Mouse (Mus musculus) neural tube, embryonic 15.5 days (tissue): ENCODE results near the gene Bst1. TPM values are rescaled to one million over a fixed set of nuclear protein-coding genes. Genes with fewer than 3 reads are reported as not detected.

Experiments used
- ATAC-seq: fragments of 200-750 bp; cut with Nextera tagmentation; 2 replicates; pipeline ENCODE4 v1.8.0; 2017; ENCODE audit warnings: mild to moderate bottlenecking, moderate TSS enrichment, moderate library complexity; ENCODE audit not compliant: low FRiP score
- H3K27ac ChIP-seq: fragments of 300-500 bp; sonication (generic); replicated peaks from 2 replicates; pipeline ENCODE4 v1.5.1; 2015; ENCODE audit warnings: mild to moderate bottlenecking, inconsistent platforms
- H3K27me3 ChIP-seq: fragments of 300-500 bp; sonication (generic); replicated peaks from 2 replicates; pipeline ENCODE4 v1.6.1; 2015; ENCODE audit warnings: inconsistent platforms
- H3K36me3 ChIP-seq: fragments of 300-500 bp; sonication (generic); 2 replicates; pipeline ENCODE4 v1.6.1; 2015; ENCODE audit warnings: inconsistent platforms
- H3K4me1 ChIP-seq: fragments of 300-500 bp; sonication (generic); 2 replicates; pipeline ENCODE4 v1.6.1; 2015; ENCODE audit warnings: inconsistent platforms
- H3K4me2 ChIP-seq: fragments of 300-500 bp; sonication (generic); 2 replicates; pipeline ENCODE4 v1.6.1; 2015; ENCODE audit warnings: inconsistent platforms, mild to moderate bottlenecking, moderate library complexity
- H3K4me3 ChIP-seq: fragments of 300-500 bp; sonication (generic); replicated peaks from 2 replicates; pipeline ENCODE4 v1.5.1; 2015; ENCODE audit warnings: mild to moderate bottlenecking, inconsistent platforms
- H3K9ac ChIP-seq: fragments of 300-500 bp; sonication (generic); replicated peaks from 2 replicates; pipeline ENCODE4 v1.6.1; 2015; ENCODE audit warnings: mild to moderate bottlenecking, inconsistent platforms
- H3K9me3 ChIP-seq: fragments of 300-500 bp; sonication (generic); replicated peaks from 2 replicates; pipeline ENCODE4 v1.6.1; 2016; ENCODE audit warnings: inconsistent platforms
- WGBS: fragments of 180-500 bp; shearing (Covaris S2); methylation state at CpG from one replicate; pipeline ENCODE4 v1.1.7; 2015; ENCODE audit warnings: mixed read lengths; 5-methylcytosine and 5-hydroxymethylcytosine counted together
- polyA plus RNA-seq: library from polyadenylated mRNA; unstranded; fragments of >200 nt; fragmentation: Nextera tagmentation; extraction: Ambion mirVana; gene quantifications from 2 replicates; pipeline ENCODE4 v1.2.1, GENCODE M21; 2015

Bst1 gene
- polyA plus RNA-seq, 1 experiment from 2014 or later, result 0.55 TPM

- no peaks in the 10 kb centered on the region for H3K36me3 ChIP-seq
- no peak for ATAC-seq
- no peak overlapping the region for H3K27ac ChIP-seq
- no peak overlapping the region for H3K4me2 ChIP-seq
- no peak overlapping the region for H3K9ac ChIP-seq
- no peaks in the 10 kb centered on the region for H3K9me3 ChIP-seq
- H3K4me1 ChIP-seq, result no peaks in the 10 kb centered on the region
- no peaks in the 10 kb centered on the region for H3K27me3 ChIP-seq
- WGBS, result 83% methylated on average over 5 of the region's 5 CpGs
- H3K4me3 ChIP-seq, result no peak overlapping the region
Observed at GRCm38 (mm10) chr5:43845083-43845482, 26.4 kb downstream of the Bst1 start.

- ATAC-seq, result no peak
- H3K27ac ChIP-seq, result no peak overlapping the region
- no peaks in the 10 kb centered on the region for H3K9me3 ChIP-seq
- H3K4me2 ChIP-seq, result no peak overlapping the region
- H3K9ac ChIP-seq, result no peak overlapping the region
- WGBS, result 83% methylated on average over 1 of the region's 1 CpGs
- H3K4me1 ChIP-seq, result no peaks in the 10 kb centered on the region
- H3K36me3 ChIP-seq, result no peaks in the 10 kb centered on the region
- H3K27me3 ChIP-seq, result no peaks in the 10 kb centered on the region
- H3K4me3 ChIP-seq, result no peak overlapping the region
Observed at GRCm38 (mm10) chr5:43845646-43846045, 27.0 kb downstream of the Bst1 start.

DNA sequence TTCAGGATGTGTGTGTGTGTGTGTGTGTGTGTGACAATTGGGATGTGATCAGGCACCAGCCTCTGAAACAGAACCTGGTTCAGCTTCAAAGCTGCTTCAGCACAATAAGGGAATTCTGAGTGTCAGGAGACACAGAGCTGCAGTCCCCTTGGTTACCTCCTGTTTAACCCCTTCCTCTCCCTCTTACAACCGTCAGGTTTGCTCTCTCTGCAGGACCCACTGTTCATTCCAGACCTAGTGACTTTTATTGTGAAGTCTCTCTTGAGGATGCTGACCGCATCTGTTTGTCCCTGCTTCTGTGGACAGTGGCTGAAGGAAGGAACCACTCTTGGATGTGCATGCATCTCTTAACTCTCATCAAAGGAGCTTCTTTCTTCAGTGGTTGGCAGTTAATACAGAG is 27.5 kb downstream of the Bst1 start:
- no peaks in the 10 kb centered on the region for H3K4me1 ChIP-seq
- ATAC-seq, result no peak
- no peak overlapping the region for H3K27ac ChIP-seq
- no peaks in the 10 kb centered on the region for H3K27me3 ChIP-seq
- H3K9ac ChIP-seq, result no peak overlapping the region
- no peaks in the 10 kb centered on the region for H3K9me3 ChIP-seq
- WGBS, result 21% methylated on average over 2 of the region's 2 CpGs
- H3K36me3 ChIP-seq, result no peaks in the 10 kb centered on the region
- H3K4me2 ChIP-seq, result no peak overlapping the region
- H3K4me3 ChIP-seq, result no peak overlapping the region

GRCm38 (mm10) chr5:43847555-43847954 is 28.9 kb downstream of the Bst1 start:
- Histone ChIP-seq H3K36me3 (no peaks in the 10 kb centered on the region), H3K4me3 (no peak overlapping the region), H3K4me1 (no peaks in the 10 kb centered on the region), H3K9me3 (no peaks in the 10 kb centered on the region), H3K4me2 (no peak overlapping the region), H3K27ac (no peak overlapping the region), H3K27me3 (no peaks in the 10 kb centered on the region), H3K9ac (no peak overlapping the region)
- no peak for ATAC-seq

DNA sequence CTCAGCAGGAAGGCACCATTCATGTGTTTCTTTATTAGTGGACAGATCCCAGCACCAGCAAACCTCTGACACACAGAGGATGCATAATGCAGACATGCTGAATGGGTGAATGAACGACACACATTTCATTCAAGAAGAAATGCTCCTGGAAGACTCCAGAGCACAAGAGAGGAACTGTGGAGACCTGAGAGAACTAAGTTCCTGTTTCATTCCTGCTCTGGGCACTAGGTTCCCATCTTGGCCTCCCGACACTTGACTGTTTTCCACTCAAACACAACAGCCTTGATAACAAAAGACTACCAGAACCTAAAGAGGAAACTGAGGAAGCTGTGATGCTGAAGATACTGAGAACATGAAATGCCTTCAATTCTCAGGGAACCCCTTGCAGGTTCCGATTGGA is 29.6 kb downstream of the Bst1 start:
- WGBS, result 87% methylated on average over 3 of the region's 3 CpGs

GRCm38 (mm10) chr5:43853096-43853867 is 34.6 kb downstream of the Bst1 start:
- no peaks in the 10 kb centered on the region for H3K36me3 ChIP-seq
- H3K4me1 ChIP-seq, result no peaks in the 10 kb centered on the region
- no peaks in the 10 kb centered on the region for H3K27me3 ChIP-seq
- WGBS, result 85% methylated on average over 11 of the region's 11 CpGs
- ATAC-seq, result no peak
- no peak overlapping the region for H3K4me3 ChIP-seq
- H3K9ac ChIP-seq, result no peak overlapping the region
- no peak overlapping the region for H3K4me2 ChIP-seq
- no peaks in the 10 kb centered on the region for H3K9me3 ChIP-seq
- no peak overlapping the region for H3K27ac ChIP-seq

More for the DNA sequence above, 29.6 kb downstream of the Bst1 start:
- Histone ChIP-seq H3K4me3 (no peak overlapping the region), H3K9me3 (no peaks in the 10 kb centered on the region), H3K4me2 (no peak overlapping the region), H3K9ac (no peak overlapping the region), H3K27ac (no peak overlapping the region), H3K4me1 (no peaks in the 10 kb centered on the region), H3K27me3 (no peaks in the 10 kb centered on the region), H3K36me3 (no peaks in the 10 kb centered on the region)
- no peak for ATAC-seq

DNA sequence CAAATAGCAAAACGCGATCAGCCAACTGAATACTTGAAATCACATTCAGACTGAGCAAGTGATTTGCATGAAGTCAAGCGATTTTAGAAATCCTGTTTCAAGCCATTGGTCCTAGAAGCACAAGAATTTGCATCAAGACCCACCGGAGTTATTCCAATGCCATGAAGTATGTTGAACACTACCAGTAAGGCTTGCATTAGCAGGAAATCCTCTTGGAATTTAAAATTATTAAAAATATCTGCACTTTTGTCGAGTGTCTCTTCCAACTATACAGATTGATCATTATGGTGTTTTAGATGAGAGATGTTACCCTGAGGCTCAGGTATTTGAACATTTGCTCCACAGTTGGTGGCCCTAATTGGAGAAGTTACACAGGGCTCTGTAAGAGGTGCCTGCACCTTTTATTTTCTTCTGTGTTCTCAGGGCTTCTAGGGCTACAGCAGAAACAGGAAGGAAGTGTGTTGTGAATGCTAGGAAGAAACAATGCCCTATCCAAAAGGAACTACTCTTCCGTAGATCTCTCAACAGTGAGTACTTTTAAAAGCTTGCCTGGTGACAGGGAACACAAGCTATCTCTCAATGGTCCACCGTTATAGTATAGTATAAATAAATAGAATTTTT is 35.3 kb downstream of the Bst1 start:
- Histone ChIP-seq H3K27ac (no peak overlapping the region), H3K4me2 (no peak overlapping the region), H3K4me1 (no peaks in the 10 kb centered on the region), H3K9me3 (no peaks in the 10 kb centered on the region), H3K4me3 (no peak overlapping the region), H3K36me3 (no peaks in the 10 kb centered on the region), H3K9ac (no peak overlapping the region), H3K27me3 (no peaks in the 10 kb centered on the region)
- 88% methylated on average over 7 of the region's 7 CpGs for WGBS
- ATAC-seq, result no peak

- Histone ChIP-seq H3K4me1 (no peaks in the 10 kb centered on the region), H3K27me3 (no peaks in the 10 kb centered on the region), H3K9me3 (no peaks in the 10 kb centered on the region), H3K4me2 (no peak overlapping the region), H3K4me3 (no peak overlapping the region), H3K27ac (no peak overlapping the region), H3K9ac (no peak overlapping the region), H3K36me3 (no peaks in the 10 kb centered on the region)
- ATAC-seq, result no peak
- WGBS, result 88% methylated on average over 2 of the region's 2 CpGs
Observed at GRCm38 (mm10) chr5:43855769-43856168, 37.1 kb downstream of the Bst1 start.

DNA sequence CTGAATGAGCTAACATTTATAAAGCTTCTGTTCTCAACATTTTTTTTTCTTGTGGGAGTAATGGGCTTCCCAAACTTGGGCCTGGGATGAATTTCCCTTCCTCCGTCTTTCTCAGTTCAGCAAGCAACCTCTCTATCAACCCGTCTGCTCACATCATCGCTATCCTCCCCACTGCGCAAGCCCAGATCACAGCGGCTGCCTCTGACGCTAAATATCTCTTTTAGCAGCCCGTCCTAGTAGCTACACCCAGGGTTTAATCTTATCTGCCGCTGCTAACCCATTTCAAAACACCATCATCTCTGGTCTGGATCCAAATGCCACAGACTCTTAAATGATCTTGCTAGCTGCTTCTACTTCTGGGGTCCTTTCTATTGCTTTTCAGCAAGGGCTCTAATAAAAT is 41.0 kb downstream of the Bst1 start:
- Histone ChIP-seq H3K9ac (no peak overlapping the region), H3K27me3 (no peaks in the 10 kb centered on the region), H3K9me3 (no peaks in the 10 kb centered on the region), H3K4me1 (no peaks in the 10 kb centered on the region), H3K36me3 (no peaks in the 10 kb centered on the region), H3K4me2 (no peak overlapping the region), H3K4me3 (no peak overlapping the region), H3K27ac (no peak overlapping the region)
- ATAC-seq, result no peak
- 90% methylated on average over 8 of the region's 8 CpGs for WGBS

DNA sequence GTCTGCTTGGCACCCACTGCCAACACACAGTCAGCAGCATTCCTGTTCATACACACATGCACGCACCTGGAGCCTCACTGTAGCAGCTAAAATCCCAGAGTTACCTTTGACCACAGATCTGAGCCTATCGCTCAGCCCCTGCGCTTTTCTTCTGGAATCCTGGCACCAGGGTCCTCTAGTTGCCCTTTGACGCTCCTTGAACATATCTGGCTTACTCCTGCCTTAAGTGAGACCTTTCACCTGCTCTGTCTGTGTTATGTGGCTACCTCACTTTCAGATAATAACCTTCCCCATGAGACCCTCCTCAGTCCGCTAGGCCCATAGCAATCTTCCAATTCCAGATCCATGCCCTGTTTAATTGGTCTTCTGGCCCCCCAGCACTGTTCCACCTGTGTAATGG is 41.4 kb downstream of the Bst1 start:
- H3K4me3 ChIP-seq, result no peak overlapping the region
- H3K36me3 ChIP-seq, result no peaks in the 10 kb centered on the region
- H3K9me3 ChIP-seq, result no peaks in the 10 kb centered on the region
- H3K27me3 ChIP-seq, result no peaks in the 10 kb centered on the region
- ATAC-seq, result no peak
- H3K4me2 ChIP-seq, result no peak overlapping the region
- H3K9ac ChIP-seq, result no peak overlapping the region
- no peak overlapping the region for H3K27ac ChIP-seq
- H3K4me1 ChIP-seq, result no peaks in the 10 kb centered on the region
- 89% methylated on average over 5 of the region's 5 CpGs for WGBS

DNA sequence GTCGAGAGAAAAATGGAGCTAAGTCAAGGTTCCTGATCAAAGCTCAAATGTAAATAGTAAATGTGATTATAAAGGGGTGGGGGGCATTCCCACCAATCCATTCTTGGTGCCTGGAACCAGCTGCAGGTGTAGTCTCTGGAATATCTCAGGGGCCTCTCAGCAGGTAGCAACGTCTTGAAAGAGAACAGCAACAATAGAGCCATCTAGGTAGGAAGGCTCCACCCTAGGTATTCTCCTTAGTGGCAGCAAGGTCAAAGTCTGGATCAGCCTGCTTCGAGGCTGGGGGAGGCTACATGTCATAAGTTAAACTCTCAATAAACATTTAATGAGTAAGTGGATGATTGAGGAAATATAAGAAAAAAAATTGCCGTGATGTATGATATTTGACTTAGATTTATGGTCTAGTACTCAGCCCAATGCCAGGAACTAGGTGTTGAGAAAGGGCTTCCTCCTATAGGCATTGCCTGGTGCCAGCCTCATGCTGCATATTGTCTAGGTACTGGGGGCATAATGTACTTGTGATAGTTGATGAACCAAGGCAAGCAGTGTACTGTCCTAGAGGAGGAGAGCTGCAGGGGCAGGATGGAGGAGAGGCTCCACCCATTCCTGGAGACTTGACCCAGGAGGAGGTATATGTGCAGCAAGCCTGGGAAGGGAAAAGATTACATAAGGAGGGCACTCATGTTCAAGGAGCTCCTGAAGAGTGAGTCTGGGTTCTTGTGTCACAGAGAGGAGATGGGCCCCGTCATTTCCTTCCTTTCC is 42.2 kb downstream of the Bst1 start:
- no peaks in the 10 kb centered on the region for H3K4me1 ChIP-seq
- H3K36me3 ChIP-seq, result no peaks in the 10 kb centered on the region
- H3K4me3 ChIP-seq, result no peak overlapping the region
- H3K27me3 ChIP-seq, result no peaks in the 10 kb centered on the region
- no peak overlapping the region for H3K4me2 ChIP-seq
- no peak overlapping the region for H3K27ac ChIP-seq
- no peak for ATAC-seq
- H3K9me3 ChIP-seq, result no peaks in the 10 kb centered on the region
- H3K9ac ChIP-seq, result no peak overlapping the region
- 78% methylated on average over 5 of the region's 5 CpGs for WGBS

DNA sequence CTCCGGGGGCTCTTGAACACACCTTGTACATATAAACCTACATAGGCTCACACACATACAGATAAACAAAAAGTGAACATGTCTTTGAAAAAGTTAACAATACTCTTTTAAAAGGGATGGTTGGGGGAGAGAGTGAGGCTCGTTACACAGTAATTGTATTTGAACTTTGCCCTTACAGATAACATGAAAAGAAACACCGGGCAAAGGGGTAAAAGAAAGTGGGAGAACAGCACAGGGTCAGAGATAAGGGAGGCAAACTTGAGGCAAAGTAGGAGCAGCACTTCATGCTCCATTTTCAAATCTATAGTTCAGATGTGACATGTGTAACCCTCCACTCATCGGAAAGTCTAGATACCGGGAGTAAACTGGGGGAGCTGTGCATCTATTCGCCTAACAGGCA is 45.0 kb downstream of the Bst1 start:
- no peaks in the 10 kb centered on the region for H3K9me3 ChIP-seq
- H3K4me2 ChIP-seq, result no peak overlapping the region
- H3K9ac ChIP-seq, result no peak overlapping the region
- 81% methylated on average over 6 of the region's 6 CpGs for WGBS
- no peaks in the 10 kb centered on the region for H3K27me3 ChIP-seq
- H3K4me1 ChIP-seq, result peaks cover 1% of the 10 kb centered on the region
- no peak overlapping the region for H3K4me3 ChIP-seq
- H3K36me3 ChIP-seq, result no peaks in the 10 kb centered on the region
- ATAC-seq, result no peak
- H3K27ac ChIP-seq, result no peak overlapping the region
